Mouse (Mus musculus) MEL (cell line): Measurements from ENCODE around the gene Naaladl2. TPM values are rescaled to one million over a fixed set of nuclear protein-coding genes. Genes with fewer than 3 reads are reported as not detected.

Experiments
- DNase-seq: peaks from one replicate; pipeline ENCODE4 v3.0.0; 2011; ENCODE audit warnings: low read depth, low spot score
- H3K27ac ChIP-seq: 2 replicates; pipeline ENCODE4 v1.5.1; 2012; ENCODE audit warnings: low read depth, mild to moderate bottlenecking, control low read depth, low read length, moderate library complexity; ENCODE audit not compliant: control insufficient read depth
- H3K27me3 ChIP-seq, 2 experiments: fragments of 150-350 bp in 1 of 2; sonication (generic) in 1 of 2; 2 replicates each; pipeline ENCODE4 v1.6.1; 2012; ENCODE audit warnings: low read length in 2 of 2, mild to moderate bottlenecking in 2 of 2, improper control_type of control experiment in 1 of 2, moderate library complexity in 1 of 2; ENCODE audit not compliant: insufficient read depth in 2 of 2, control insufficient read depth in 1 of 2
- H3K36me3 ChIP-seq, 2 experiments: 2 replicates each; pipeline ENCODE4 v1.6.1; 2012 to 2014; ENCODE audit warnings: low read length in 2 of 2, improper control_type of control experiment in 1 of 2, inconsistent platforms in 1 of 2, mild to moderate bottlenecking in 1 of 2; ENCODE audit not compliant: insufficient read depth in 2 of 2, control insufficient read depth in 1 of 2
- H3K4me1 ChIP-seq, 2 experiments: fragments of 150-350 bp in 1 of 2; sonication (generic) in 1 of 2; 2 replicates each; pipeline ENCODE4 v1.6.1; 2012; ENCODE audit warnings: low read length in 2 of 2, improper control_type of control experiment in 1 of 2, mild to moderate bottlenecking in 1 of 2; ENCODE audit not compliant: insufficient read depth in 2 of 2, control insufficient read depth in 1 of 2
- H3K4me3 ChIP-seq, 2 experiments: fragments of 150-350 bp in 1 of 2; sonication (generic) in 1 of 2; 2 replicates each; pipeline ENCODE4 v1.5.1; 2012; ENCODE audit warnings: low read depth in 2 of 2, low read length in 2 of 2, mild to moderate bottlenecking in 2 of 2, moderate library complexity in 2 of 2, control low read depth in 1 of 2, improper control_type of control experiment in 1 of 2; ENCODE audit not compliant: control insufficient read depth in 1 of 2, insufficient read depth in 1 of 2
- H3K79me2 ChIP-seq: 2 replicates; pipeline ENCODE4 v1.6.1; 2012; ENCODE audit warnings: mild to moderate bottlenecking, low read length, moderate library complexity; ENCODE audit not compliant: control insufficient read depth, poor library complexity, insufficient read depth
- H3K9ac ChIP-seq: 2 replicates; pipeline ENCODE4 v1.6.1; 2012; ENCODE audit warnings: low read depth, mild to moderate bottlenecking, control low read depth, low read length, moderate library complexity; ENCODE audit not compliant: control insufficient read depth, poor library complexity, severe bottlenecking
- H3K9me3 ChIP-seq: fragments of 150-350 bp; sonication (generic); replicated peaks from 2 replicates; pipeline ENCODE4 v1.6.1; 2012; ENCODE audit warnings: mild to moderate bottlenecking, low read length, improper control_type of control experiment, moderate library complexity; ENCODE audit not compliant: insufficient read depth
- CHD1 ChIP-seq: IDR thresholded peaks from 2 replicates; pipeline ENCODE4 v1.6.1; 2012; ENCODE audit warnings: low read depth, mild to moderate bottlenecking, inconsistent platforms, low read length, improper control_type of control experiment
- CHD2 ChIP-seq: IDR thresholded peaks from 2 replicates; pipeline ENCODE4 v1.6.1; 2011; ENCODE audit warnings: low read length, improper control_type of control experiment
- CTCF ChIP-seq, 3 experiments: IDR thresholded peaks in 2 of 3; conservative IDR thresholded peaks in 1 of 3; 2 replicates each; pipeline ENCODE4 v1.5.1; 2011 to 2012; ENCODE audit warnings: low read length in 3 of 3, low read depth in 2 of 3, mild to moderate bottlenecking in 2 of 3, improper control_type of control experiment in 1 of 3, inconsistent platforms in 1 of 3, mixed read lengths in 1 of 3, moderate library complexity in 1 of 3; ENCODE audit not compliant: control insufficient read depth in 1 of 3, insufficient read depth in 1 of 3, poor library complexity in 1 of 3, severe bottlenecking in 1 of 3
- E2F4 ChIP-seq: IDR thresholded peaks from 2 replicates; pipeline ENCODE4 v1.6.1; 2011; ENCODE audit warnings: low read depth, low read length, improper control_type of control experiment, borderline replicate concordance
- EP300 ChIP-seq, 2 experiments: IDR thresholded peaks; 2 replicates each; pipeline ENCODE4 v1.6.1; 2011; ENCODE audit warnings: improper control_type of control experiment in 2 of 2, low read length in 2 of 2, low read depth in 1 of 2, mild to moderate bottlenecking in 1 of 2
- ETS1 ChIP-seq: IDR thresholded peaks from 2 replicates; pipeline ENCODE4 v1.6.1; 2012; ENCODE audit warnings: low read depth, mild to moderate bottlenecking, inconsistent platforms, low read length, improper control_type of control experiment, moderate library complexity
- HCFC1 ChIP-seq: IDR thresholded peaks from 2 replicates; pipeline ENCODE4 v1.6.1; 2012; ENCODE audit warnings: low read depth, mild to moderate bottlenecking, inconsistent platforms, low read length, improper control_type of control experiment, moderate library complexity
- JUND ChIP-seq: IDR thresholded peaks from 2 replicates; pipeline ENCODE4 v1.6.1; 2011; ENCODE audit warnings: low read depth, mild to moderate bottlenecking, improper control_type of control experiment, low read length
- MAFK ChIP-seq: IDR thresholded peaks from 2 replicates; pipeline ENCODE4 v1.6.1; 2011; ENCODE audit warnings: low read depth, mild to moderate bottlenecking, low read length, improper control_type of control experiment, borderline replicate concordance
- MAZ ChIP-seq: IDR thresholded peaks from 2 replicates; pipeline ENCODE4 v1.6.1; 2012; ENCODE audit warnings: low read depth, mild to moderate bottlenecking, inconsistent platforms, low read length, improper control_type of control experiment
- MXI1 ChIP-seq: IDR thresholded peaks from 2 replicates; pipeline ENCODE4 v1.6.1; 2011; ENCODE audit warnings: mild to moderate bottlenecking, low read depth, low read length, improper control_type of control experiment
- NRF1 ChIP-seq: IDR thresholded peaks from 2 replicates; pipeline ENCODE4 v1.6.1; 2014; ENCODE audit warnings: low read depth, mild to moderate bottlenecking, inconsistent platforms, low read length, improper control_type of control experiment, moderate library complexity; ENCODE audit not compliant: poor library complexity, insufficient read depth, severe bottlenecking
- POLR2A ChIP-seq, 2 experiments: IDR thresholded peaks; 2 replicates each; pipeline ENCODE4 v1.6.1; 2011 to 2012; ENCODE audit warnings: low read length in 2 of 2, mild to moderate bottlenecking in 2 of 2, control low read depth in 1 of 2, improper control_type of control experiment in 1 of 2, low read depth in 1 of 2, moderate library complexity in 1 of 2; ENCODE audit not compliant: control insufficient read depth in 1 of 2, insufficient read depth in 1 of 2, poor library complexity in 1 of 2
- RCOR1 ChIP-seq: IDR thresholded peaks from 2 replicates; pipeline ENCODE4 v1.6.1; 2012; ENCODE audit warnings: low read depth, mild to moderate bottlenecking, inconsistent platforms, low read length, improper control_type of control experiment
- SMC3 ChIP-seq: IDR thresholded peaks from 2 replicates; pipeline ENCODE4 v1.6.1; 2011; ENCODE audit warnings: low read depth, low read length, improper control_type of control experiment
- TAL1 ChIP-seq: IDR thresholded peaks from 2 replicates; pipeline ENCODE4 v1.6.1; 2012; ENCODE audit warnings: mild to moderate bottlenecking, inconsistent platforms, low read length, moderate library complexity, mixed read lengths
- TBP ChIP-seq: IDR thresholded peaks from 2 replicates; pipeline ENCODE4 v1.8.0; 2011; ENCODE audit warnings: low read depth, low read length, improper control_type of control experiment
- USF1 ChIP-seq: IDR thresholded peaks from 2 replicates; pipeline ENCODE4 v1.6.1; 2014; ENCODE audit warnings: low read depth, mild to moderate bottlenecking, inconsistent platforms, low read length, improper control_type of control experiment, moderate library complexity
- ZC3H11A ChIP-seq: IDR thresholded peaks from 2 replicates; pipeline ENCODE4 v1.6.1; 2012; ENCODE audit warnings: low read depth, mild to moderate bottlenecking, inconsistent platforms, low read length, improper control_type of control experiment
- ZNF384 ChIP-seq: IDR thresholded peaks from 2 replicates; pipeline ENCODE4 v1.6.1; 2012; ENCODE audit warnings: low read depth, mild to moderate bottlenecking, inconsistent platforms, low read length, improper control_type of control experiment
- polyA plus RNA-seq, 2 experiments: library from polyadenylated mRNA; stranded (reverse) in 1 of 2; unstranded in 1 of 2; fragments of >175 nt in 1 of 2; fragments of >200 nt in 1 of 2; gene quantifications; 2 replicates each; pipeline versions ENCODE4 v1.2.1 to v1.2.4; 2012; ENCODE audit warnings: low replicate concordance in 2 of 2, low read depth in 1 of 2; ENCODE audit not compliant: insufficient read length in 2 of 2, insufficient read depth in 1 of 2, missing spikeins in 1 of 2
- total RNA-seq: library from RNA; depleted of rRNA; stranded (reverse); fragments of 300-350 nt; gene quantifications from 2 replicates; pipeline ENCODE4 v1.2.3, GENCODE M21; 2012

Gene Naaladl2
- total and polyA plus RNA-seq, 3 experiments = 0.17 TPM; not detected in 2

- H3K79me2 ChIP-seq = no peaks in the 10 kb centered on the region
- no peak overlapping the region for H3K4me3 ChIP-seq
- H3K9me3 ChIP-seq = no peaks in the 10 kb centered on the region
- H3K27ac ChIP-seq = no peak overlapping the region
- H3K4me1 ChIP-seq = peaks cover 5 to 6% of the 10 kb centered on the region in 2 experiments
- H3K36me3 ChIP-seq = peaks cover 0 to 15% of the 10 kb centered on the region in 2 experiments; a peak in 2 of 4 replicates
- TF ChIP-seq SMC3 = no peak
- TF ChIP-seq CHD1 = no peak
- no peak overlapping the region for H3K9ac ChIP-seq
- H3K27me3 ChIP-seq = no peaks in the 10 kb centered on the region
- DNase-seq = no peak
Observed at GRCm38 (mm10) chr3:24784108-24784507, 360.0 kb downstream of the Naaladl2 start.

GRCm38 (mm10) chr3:24783462-24783829 is 360.6 kb downstream of the Naaladl2 start:
- H3K4me3 ChIP-seq = no peak overlapping the region
- H3K27me3 ChIP-seq = no peaks in the 10 kb centered on the region
- TF ChIP-seq ETS1 = no peak
- TF ChIP-seq E2F4 = no peak
- TF ChIP-seq MAFK = no peak
- TF ChIP-seq MXI1 = no peak
- TF ChIP-seq EP300 (IDR thresholded peaks at IDR 0.05; ENCODE audit: low read depth in 1 of 2, low read length in 2 of 2) = no peak
- no peak for TF ChIP-seq HCFC1
- no peak for TF ChIP-seq CHD2
- no peak for TF ChIP-seq TAL1
- TF ChIP-seq JUND = no peak
- no peak for TF ChIP-seq MAZ
- TF ChIP-seq TBP = no peak
- no peak for TF ChIP-seq CTCF (IDR thresholded peaks at IDR 0.05 in 2 of 3, conservative IDR thresholded peaks at IDR 0.05 in 1 of 3; ENCODE audit: control insufficient read depth in 1 of 3, insufficient read depth in 1 of 3, low read depth in 2 of 3, low read length in 3 of 3, poor library complexity in 1 of 3, severe bottlenecking in 1 of 3)
- TF ChIP-seq POLR2A (IDR thresholded peaks at IDR 0.05; ENCODE audit: control insufficient read depth in 1 of 2, insufficient read depth in 1 of 2, low read depth in 1 of 2, low read length in 2 of 2, poor library complexity in 1 of 2) = no peak
- TF ChIP-seq ZC3H11A = no peak
- TF ChIP-seq RCOR1 = no peak
- no peak for TF ChIP-seq NRF1
- TF ChIP-seq USF1 = no peak
- no peak for TF ChIP-seq ZNF384
- no peaks in the 10 kb centered on the region for H3K79me2 ChIP-seq
- peaks cover 5 to 7% of the 10 kb centered on the region in 2 experiments for H3K4me1 ChIP-seq
- H3K27ac ChIP-seq = no peak overlapping the region
- H3K36me3 ChIP-seq = peaks cover 0 to 15% of the 10 kb centered on the region in 2 experiments; a peak in 2 of 4 replicates
- DNase-seq = no peak
- no peak overlapping the region for H3K9ac ChIP-seq
- no peaks in the 10 kb centered on the region for H3K9me3 ChIP-seq
